Mouse (Mus musculus) gastrocnemius, postnatal 14 days (tissue): Measurements from ENCODE around the gene Lifr. TPM values are rescaled to one million over a fixed set of nuclear protein-coding genes. Genes with fewer than 3 reads are reported as not detected.

Experiments used
- DNase-seq: peaks from one replicate; pipeline ENCODE4 v3.0.0; 2021; ENCODE audit warnings: mixed read lengths
- intact Hi-C: fragments of 180-260 bp; cut with DNase I; formaldehyde crosslinking; loops from one replicate; pipeline ENCODE4 v1.15.1; 2025; ENCODE audit warnings: low total_unique reads
- long read RNA-seq, 2 experiments: library from polyadenylated mRNA; stranded (forward); transcript quantifications; one replicate each; pipeline ENCODE4 v2.0.0; 2021
- total RNA-seq, 2 experiments: library from RNA; stranded (reverse); gene quantifications; 2 replicates each; pipeline ENCODE4 v1.2.3; 2021

Lifr gene
- total RNA-seq: 10 to 100 TPM; 40.2 to 52.2 TPM
- long read RNA-seq, experiment 1, full-length matches to known transcripts: 1 of 8 reads
- long read RNA-seq, experiment 1, partial matches to known transcripts: 4 of 8 reads
- long read RNA-seq, experiment 1, other reads (novel, unspliced or antisense): 3 of 8 reads
- long read RNA-seq, experiment 2, full-length matches to known transcripts: 3 of 10 reads
- long read RNA-seq, experiment 2, partial matches to known transcripts: 1 of 10 reads
- long read RNA-seq, experiment 2, other reads (novel, unspliced or antisense): 6 of 10 reads

DNA sequence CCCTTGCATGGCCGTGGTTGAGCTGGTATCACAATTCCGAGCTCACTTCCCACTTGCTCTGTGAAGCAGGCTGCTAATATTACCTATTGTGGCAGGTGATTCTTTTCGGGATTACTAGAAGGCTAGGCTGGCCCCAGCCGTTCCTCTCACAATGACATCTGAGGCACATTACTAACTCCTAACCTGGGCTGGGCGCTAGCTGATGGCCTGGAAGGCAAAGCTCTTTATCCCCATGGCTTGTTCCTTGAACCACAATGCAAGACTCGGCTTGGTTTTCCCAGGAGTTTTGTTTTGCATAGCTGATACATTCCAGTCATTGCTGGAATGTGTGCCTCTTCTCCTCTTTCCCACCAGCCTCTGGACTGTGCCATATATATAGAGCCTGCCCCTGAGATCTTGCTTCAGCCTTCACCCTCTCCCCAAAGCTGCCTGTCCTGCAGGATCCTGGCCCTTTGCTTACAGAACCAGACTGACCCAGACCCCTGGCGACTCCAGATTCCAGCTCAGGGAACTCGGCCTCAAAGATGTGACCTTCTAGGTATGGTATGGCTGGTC is at the start of gene Lifr:
Gene Lifr, plus strand, starts transcription at position 404 of the 555 bp plus-strand sequence.
- intact Hi-C loops: no loop called here
- DNase-seq: no peak

GRCm38 (mm10) chr15:7044081-7044749 is 46.2 kb upstream of the Lifr start:
- intact Hi-C loops: no loop called here

GRCm38 (mm10) chr15:7045056-7045455 is 45.4 kb upstream of the Lifr start:
- no peak for DNase-seq
- intact Hi-C loops: no loop called here

More at GRCm38 (mm10) chr15:7044081-7044749, 46.2 kb upstream of the Lifr start:
- no peak for DNase-seq

- no peak for DNase-seq
- intact Hi-C loops: no loop called here
Observed at GRCm38 (mm10) chr15:7047931-7048330, 42.5 kb upstream of the Lifr start.

- DNase-seq: no peak
- intact Hi-C loops: no loop called here
Observed at GRCm38 (mm10) chr15:7048916-7049315, 41.5 kb upstream of the Lifr start.

GRCm38 (mm10) chr15:7051666-7052065 is 38.7 kb upstream of the Lifr start:
- intact Hi-C loops: no loop called here
- DNase-seq: no peak

GRCm38 (mm10) chr15:7052117-7052516 is 38.3 kb upstream of the Lifr start:
- intact Hi-C loops: no loop called here
- DNase-seq: no peak

DNA sequence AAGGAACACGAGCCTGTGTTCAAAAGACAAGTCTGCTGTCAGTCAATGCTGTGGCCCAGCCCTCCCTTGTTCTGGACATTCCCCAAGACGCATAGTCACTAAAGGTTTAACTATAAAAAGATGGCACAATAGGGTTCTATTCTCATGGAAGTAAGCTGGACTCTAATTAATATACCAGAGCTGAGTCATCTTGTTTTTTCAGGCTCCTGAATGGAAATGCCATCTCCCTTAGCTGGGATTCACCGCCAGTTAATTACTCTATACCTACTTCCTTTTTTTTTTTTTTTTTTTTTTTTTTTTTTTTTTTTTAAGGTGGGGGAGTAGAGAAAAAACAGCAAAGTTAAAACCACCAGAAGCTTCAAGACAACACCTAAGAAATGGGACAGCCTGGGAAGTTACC is 33.6 kb upstream of the Lifr start:
- DNase-seq: no peak
- intact Hi-C loops: no loop called here

DNA sequence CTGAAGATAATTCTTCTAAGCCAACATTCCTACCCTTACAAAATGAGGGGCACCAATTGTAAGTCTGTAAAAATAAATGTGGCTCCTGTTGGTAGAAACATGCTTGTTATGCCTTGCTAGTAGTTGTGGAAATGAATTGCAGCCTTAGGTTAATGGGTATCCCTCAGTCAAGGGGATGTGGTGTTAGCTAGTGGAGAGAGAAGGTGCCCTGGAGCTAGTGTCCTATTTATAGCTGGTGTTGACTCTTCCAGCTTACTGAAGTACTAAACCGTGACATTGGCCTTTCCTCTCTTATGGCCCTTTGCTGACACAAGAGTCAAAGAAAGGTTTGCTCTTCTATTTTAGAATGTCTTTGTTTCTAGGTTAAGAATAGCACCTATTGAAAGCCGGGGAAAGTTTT is 29.9 kb upstream of the Lifr start:
- intact Hi-C loops: no loop called here

GRCm38 (mm10) chr15:7061995-7062697 is 28.3 kb upstream of the Lifr start:
- DNase-seq: no peak
- intact Hi-C loops: no loop called here

More for the DNA sequence above, 29.9 kb upstream of the Lifr start:
- no peak for DNase-seq

GRCm38 (mm10) chr15:7062698-7063009 is 27.8 kb upstream of the Lifr start:
- intact Hi-C loops: no loop called here
- DNase-seq: no peak

- DNase-seq: no peak
- intact Hi-C loops: no loop called here
Observed at GRCm38 (mm10) chr15:7063521-7064240, 26.7 kb upstream of the Lifr start.

GRCm38 (mm10) chr15:7064992-7065523 is 25.4 kb upstream of the Lifr start:
- DNase-seq: no peak
- intact Hi-C loops: no loop called here

DNA sequence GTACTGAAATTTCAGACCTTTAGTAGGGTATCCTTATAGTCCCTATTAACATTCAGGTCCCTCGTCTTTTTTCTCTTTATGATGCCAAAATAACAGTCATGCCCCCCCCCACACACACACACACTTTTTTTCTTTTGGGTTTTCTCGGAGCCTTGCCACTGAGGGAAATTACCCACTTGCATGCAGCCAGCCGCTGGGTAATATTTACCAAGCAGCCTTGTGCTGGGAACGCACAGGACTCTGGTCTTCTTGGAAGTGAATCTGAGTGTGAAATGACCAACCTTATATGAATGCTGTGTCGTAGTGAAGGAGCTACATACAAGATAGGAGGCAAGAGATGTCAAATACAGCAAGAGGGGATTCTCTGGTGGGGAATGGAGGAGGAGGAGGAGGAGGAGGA is 24.8 kb upstream of the Lifr start:
- no peak for DNase-seq
- intact Hi-C loops: no loop called here

GRCm38 (mm10) chr15:7066752-7067151 is 23.7 kb upstream of the Lifr start:
- no peak for DNase-seq
- intact Hi-C loops: no loop called here

DNA sequence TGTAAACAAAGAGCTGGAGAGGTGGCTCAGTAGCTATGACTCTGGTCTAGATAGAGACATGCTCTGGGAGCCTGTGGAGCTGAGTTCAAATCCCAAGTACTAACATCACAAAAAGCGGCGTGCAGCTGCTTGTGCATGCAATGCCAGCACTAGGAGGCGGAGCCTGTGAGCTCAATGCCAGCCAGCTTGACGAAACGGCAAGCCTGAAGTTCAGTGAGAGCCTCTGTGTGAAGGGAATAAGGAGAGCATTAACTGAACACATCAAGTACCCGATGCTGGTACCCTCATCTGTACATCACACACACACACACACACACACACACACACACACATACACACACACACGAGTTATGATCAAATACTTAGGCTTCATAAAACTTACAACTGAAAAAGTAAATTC is 21.0 kb upstream of the Lifr start:
- DNase-seq: no peak
- intact Hi-C loops: no loop called here

DNA sequence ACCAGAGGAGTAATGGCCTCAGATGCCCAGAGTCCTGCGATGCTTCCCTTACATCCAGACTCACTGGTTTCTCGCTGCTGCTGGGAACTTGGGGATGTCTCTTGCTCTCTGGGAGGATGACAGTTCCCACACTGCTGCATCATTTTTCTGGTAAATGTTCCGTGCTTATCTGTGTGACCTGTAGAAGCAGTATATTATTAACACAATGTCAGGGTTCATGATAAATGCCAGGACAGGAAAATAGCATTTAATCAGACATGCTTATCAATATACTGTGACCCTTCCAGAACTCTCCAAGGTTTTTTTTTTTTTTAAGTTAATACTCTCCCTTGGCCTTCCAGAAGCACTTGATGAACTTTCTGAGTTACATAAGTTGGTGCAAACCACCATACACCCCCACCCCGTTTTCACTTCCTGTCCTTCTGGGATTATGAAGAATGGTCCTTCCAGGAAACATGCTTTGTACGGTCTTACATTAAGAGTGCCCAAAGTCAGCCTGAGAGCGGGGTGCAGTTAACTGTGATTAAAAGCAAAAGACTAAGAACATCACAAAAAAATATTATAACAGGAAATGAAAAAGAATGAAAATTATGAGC is 20.1 kb upstream of the Lifr start:
- intact Hi-C loops: no loop called here

DNA sequence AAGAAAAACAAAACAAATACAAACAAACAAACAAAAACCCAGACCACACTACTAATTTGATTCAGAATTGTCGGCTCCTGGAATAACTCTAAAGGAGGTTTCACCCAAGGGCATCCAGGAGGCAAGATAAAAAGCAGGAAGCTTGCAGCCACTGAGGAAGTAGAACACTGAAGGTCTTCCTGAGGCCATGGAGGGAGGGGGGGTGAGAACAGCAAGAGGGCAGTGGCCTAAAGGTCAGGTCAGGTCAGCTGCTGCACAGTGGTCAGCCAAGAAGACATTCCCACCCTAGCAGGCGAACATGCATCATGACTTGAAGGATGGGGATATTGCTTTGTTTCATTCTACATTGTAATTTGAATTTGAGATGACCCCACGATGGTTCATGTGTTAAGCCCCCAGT is 17.1 kb upstream of the Lifr start:
- no peak for DNase-seq
- intact Hi-C loops: no loop called here

More for the DNA sequence above, 20.1 kb upstream of the Lifr start:
- no peak for DNase-seq

DNA sequence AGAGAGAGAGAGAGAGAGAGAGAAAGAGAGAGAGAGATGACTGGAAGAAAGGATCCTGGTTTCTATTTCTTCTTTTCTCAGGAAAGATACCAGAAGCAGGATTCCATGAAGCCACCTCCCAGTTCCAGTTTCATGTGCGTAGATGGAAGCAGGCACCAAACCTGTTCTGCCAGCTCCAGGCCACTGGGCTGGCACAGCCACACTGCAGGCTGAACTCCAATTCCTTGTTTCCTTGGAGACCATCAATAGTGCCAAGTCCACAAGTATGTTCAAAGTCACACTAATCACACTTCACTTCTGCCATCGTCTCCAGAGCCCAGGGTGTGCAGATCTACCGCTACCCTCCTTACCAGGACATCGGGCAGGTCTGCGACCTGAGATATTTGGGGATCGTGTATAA is 15.2 kb upstream of the Lifr start:
- peak; percentile 34 for DNase-seq
- intact Hi-C loops: no loop called here
